Mouse (Mus musculus) intestine, embryonic 14.5 days (tissue): ENCODE results near the gene Rtkn2. TPM values are rescaled to one million over a fixed set of nuclear protein-coding genes. Genes with fewer than 3 reads are reported as not detected.

Source experiments
- ATAC-seq: fragments of 200-750 bp; cut with Nextera tagmentation; replicated peaks from 2 replicates; pipeline ENCODE4 v1.8.0; 2017; ENCODE audit warnings: low read depth, moderate number of reproducible peaks, moderate TSS enrichment, moderate library complexity; ENCODE audit not compliant: low FRiP score, low TSS enrichment
- DNase-seq: peaks from one replicate; pipeline ENCODE4 v3.0.0-alpha.2; 2018; ENCODE audit warnings: low spot score
- H3K27ac ChIP-seq: fragments of 300-500 bp; sonication (generic); 2 replicates; pipeline ENCODE4 v1.5.1; 2014; ENCODE audit warnings: low read depth, mild to moderate bottlenecking, control low read depth
- H3K27me3 ChIP-seq: fragments of 300-500 bp; sonication (generic); replicated peaks from 2 replicates; pipeline ENCODE4 v1.6.1; 2014; ENCODE audit warnings: low read length, control low read depth; ENCODE audit not compliant: control insufficient read depth, insufficient read depth
- H3K36me3 ChIP-seq: fragments of 300-500 bp; sonication (generic); 2 replicates; pipeline ENCODE4 v1.6.1; 2014; ENCODE audit warnings: low read length, control low read depth; ENCODE audit not compliant: control insufficient read depth, insufficient read depth
- H3K4me1 ChIP-seq: fragments of 300-500 bp; sonication (generic); replicated peaks from 2 replicates; pipeline ENCODE4 v1.6.1; 2014; ENCODE audit warnings: low read length, control low read depth, mixed read lengths; ENCODE audit not compliant: control insufficient read depth, insufficient read depth
- H3K4me2 ChIP-seq: fragments of 300-500 bp; sonication (generic); 2 replicates; pipeline ENCODE4 v1.6.1; 2014; ENCODE audit warnings: low read length
- H3K4me3 ChIP-seq: fragments of 300-500 bp; sonication (generic); 2 replicates; pipeline ENCODE4 v1.5.1; 2014; ENCODE audit warnings: low read depth, low read length, control low read depth, mixed read lengths
- H3K9ac ChIP-seq: fragments of 300-500 bp; sonication (generic); 2 replicates; pipeline ENCODE4 v1.6.1; 2014; ENCODE audit warnings: mild to moderate bottlenecking, low read length
- H3K9me3 ChIP-seq: fragments of 300-500 bp; sonication (generic); 2 replicates; pipeline ENCODE4 v1.6.1; 2016; ENCODE audit warnings: low read length, control low read depth; ENCODE audit not compliant: control insufficient read depth
- WGBS: fragments of 180-500 bp; shearing (Covaris S2); extraction: QIAGEN DNeasy Blood & Tissue Kit; methylation state at CpG from one replicate; pipeline ENCODE4 v1.1.7; 2014; 5-methylcytosine and 5-hydroxymethylcytosine counted together
- polyA plus RNA-seq: library from polyadenylated mRNA; unstranded; fragments of >200 nt; fragmentation: Nextera tagmentation; extraction: Ambion mirVana; gene quantifications from 2 replicates; pipeline ENCODE4 v1.2.1, GENCODE M21; 2014

Rtkn2 gene
- polyA plus RNA-seq, 1 experiment from 2014 or later, result 6.6 TPM

- no peak for ATAC-seq
- Histone ChIP-seq H3K27ac (no peak overlapping the region), H3K4me3 (no peak overlapping the region), H3K4me2 (no peak overlapping the region), H3K27me3 (no peaks in the 10 kb centered on the region), H3K4me1 (no peaks in the 10 kb centered on the region), H3K9me3 (peaks cover 3% of the 10 kb centered on the region; the same call in 1 of the 2 replicates), H3K36me3 (no peaks in the 10 kb centered on the region), H3K9ac (no peak overlapping the region)
- 90% methylated on average over 2 of the region's 2 CpGs for WGBS
- DNase-seq, result no peak
Measured at GRCm38 (mm10) chr10:68020755-68021154, 41.4 kb downstream of the Rtkn2 start.

- H3K9ac ChIP-seq, result no peak overlapping the region
- no peaks in the 10 kb centered on the region for H3K27me3 ChIP-seq
- H3K4me1 ChIP-seq, result no peaks in the 10 kb centered on the region
- H3K4me3 ChIP-seq, result no peak overlapping the region
- H3K36me3 ChIP-seq, result no peaks in the 10 kb centered on the region
- H3K27ac ChIP-seq, result no peak overlapping the region
- H3K4me2 ChIP-seq, result no peak overlapping the region
- DNase-seq (no peak), ATAC-seq (no peak)
- WGBS, result 83% methylated on average over 3 of the region's 3 CpGs
- H3K9me3 ChIP-seq, result no peaks in the 10 kb centered on the region
Measured at GRCm38 (mm10) chr10:68025660-68026059, 46.3 kb downstream of the Rtkn2 start.

DNA sequence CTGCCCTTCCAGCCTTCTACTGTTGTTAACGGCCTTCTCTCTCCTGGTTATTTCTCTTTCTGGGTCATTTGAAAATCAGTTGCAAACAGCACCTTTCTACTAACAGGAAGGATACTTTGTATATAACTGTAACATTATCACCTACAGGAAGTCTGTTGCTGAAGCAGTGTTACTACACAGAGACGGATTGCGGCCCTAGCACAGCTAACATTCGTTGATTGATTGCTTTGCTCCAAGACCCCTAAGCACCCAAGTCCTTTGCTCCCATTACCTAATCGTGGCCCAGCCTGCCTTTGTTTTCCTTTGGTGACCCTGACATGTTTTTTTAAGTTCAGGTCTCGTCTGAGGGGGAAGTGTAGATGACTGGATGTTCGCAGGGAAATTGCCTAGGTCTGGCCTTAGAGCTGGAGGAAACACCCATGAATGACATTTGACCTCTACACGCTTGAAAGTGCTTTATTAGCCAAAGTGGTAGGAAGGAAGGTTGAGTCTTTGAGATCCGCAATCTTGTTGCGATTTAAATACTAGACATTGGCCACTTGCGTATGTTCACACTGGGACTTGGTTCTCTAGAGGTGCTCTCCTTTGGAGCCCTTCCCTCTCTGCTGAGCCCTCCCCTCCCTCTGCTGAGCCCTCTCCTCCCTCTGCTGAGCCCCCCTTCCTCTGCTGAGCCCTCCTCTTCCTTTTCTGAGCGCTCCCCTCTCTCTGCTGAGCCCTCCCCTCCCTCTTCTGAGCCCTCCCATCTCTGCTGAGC, 49.1 kb downstream of the Rtkn2 start:
- no peak for ATAC-seq

GRCm38 (mm10) chr10:68029081-68029626, 49.8 kb downstream of the Rtkn2 start:
- no peaks in the 10 kb centered on the region; the same call in 1 of the 2 replicates for H3K36me3 ChIP-seq
- ATAC-seq (no peak), DNase-seq (no peak)
- H3K9ac ChIP-seq, result no peak overlapping the region
- no peaks in the 10 kb centered on the region for H3K4me1 ChIP-seq
- no peak overlapping the region for H3K27ac ChIP-seq
- no peaks in the 10 kb centered on the region for H3K27me3 ChIP-seq
- WGBS, result 82% methylated on average over 5 of the region's 5 CpGs
- H3K9me3 ChIP-seq, result no peaks in the 10 kb centered on the region
- H3K4me3 ChIP-seq, result no peak overlapping the region
- H3K4me2 ChIP-seq, result no peak overlapping the region

More for the DNA sequence above, 49.1 kb downstream of the Rtkn2 start:
- H3K27me3 ChIP-seq, result no peaks in the 10 kb centered on the region
- no peak overlapping the region for H3K9ac ChIP-seq
- 59% methylated on average over 12 of the region's 12 CpGs for WGBS
- no peak overlapping the region for H3K4me2 ChIP-seq
- no peaks in the 10 kb centered on the region for H3K9me3 ChIP-seq
- no peaks in the 10 kb centered on the region; the same call in 1 of the 2 replicates for H3K36me3 ChIP-seq
- H3K27ac ChIP-seq, result no peak overlapping the region
- no peak overlapping the region for H3K4me3 ChIP-seq
- no peak for DNase-seq
- H3K4me1 ChIP-seq, result no peaks in the 10 kb centered on the region

- ATAC-seq (no peak), DNase-seq (no peak)
- H3K36me3 ChIP-seq, result no peaks in the 10 kb centered on the region; the same call in 1 of the 2 replicates
- H3K4me3 ChIP-seq, result no peak overlapping the region
- H3K27me3 ChIP-seq, result no peaks in the 10 kb centered on the region
- H3K4me1 ChIP-seq, result no peaks in the 10 kb centered on the region
- H3K9me3 ChIP-seq, result no peaks in the 10 kb centered on the region
- no peak overlapping the region for H3K27ac ChIP-seq
- H3K9ac ChIP-seq, result no peak overlapping the region
- H3K4me2 ChIP-seq, result no peak overlapping the region
- 71% methylated on average over 6 of the region's 6 CpGs for whole genome bisulfite sequencing
Measured at GRCm38 (mm10) chr10:68030027-68030426, 50.7 kb downstream of the Rtkn2 start.

- DNase-seq (no peak), ATAC-seq (no peak)
- Histone ChIP-seq H3K9ac (no peak overlapping the region), H3K36me3 (peaks cover 4% of the 10 kb centered on the region; the same call in 1 of the 2 replicates), H3K27me3 (no peaks in the 10 kb centered on the region), H3K27ac (no peak overlapping the region), H3K4me1 (peaks cover 4% of the 10 kb centered on the region; the same call in 1 of the 2 replicates), H3K4me2 (no peak overlapping the region), H3K9me3 (no peaks in the 10 kb centered on the region), H3K4me3 (no peak overlapping the region)
- 90% methylated on average over 20 of the region's 20 CpGs for WGBS
Measured at GRCm38 (mm10) chr10:68035707-68036367, 56.5 kb downstream of the Rtkn2 start.

DNA sequence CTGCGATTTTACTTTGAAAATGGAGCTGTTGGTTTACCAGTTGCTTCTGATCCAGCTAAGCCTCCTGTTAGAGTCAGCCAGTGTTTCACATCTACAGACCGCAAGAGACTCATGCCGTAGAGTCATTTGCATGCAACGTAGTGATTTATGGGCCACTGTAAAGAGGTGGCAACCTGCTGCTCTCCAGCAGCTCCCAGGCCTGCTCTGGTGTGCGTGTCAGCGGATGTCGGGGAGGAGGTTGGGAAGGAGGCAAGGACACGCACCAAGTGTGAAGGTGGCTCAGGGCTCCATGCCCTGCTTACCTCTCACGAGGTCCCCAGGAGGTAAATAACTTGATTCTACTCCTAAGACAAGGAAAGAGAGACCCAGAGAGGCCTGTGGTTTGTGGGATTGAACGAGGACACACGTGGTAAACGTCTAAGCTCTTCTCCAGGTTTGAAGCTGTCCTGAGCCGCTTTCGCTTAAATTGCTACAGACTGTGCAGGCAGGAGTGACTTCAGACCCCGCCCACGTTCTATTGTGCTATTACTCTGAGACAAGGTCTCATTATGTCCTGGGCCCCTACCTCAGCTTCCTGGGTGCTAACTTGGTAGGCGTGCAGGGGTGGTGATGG, 57.1 kb downstream of the Rtkn2 start:
- Histone ChIP-seq H3K27ac (no peak overlapping the region), H3K4me2 (no peak overlapping the region), H3K4me3 (no peak overlapping the region), H3K36me3 (peaks cover 7% of the 10 kb centered on the region), H3K27me3 (no peaks in the 10 kb centered on the region), H3K9ac (no peak overlapping the region), H3K9me3 (no peaks in the 10 kb centered on the region), H3K4me1 (peaks cover 4% of the 10 kb centered on the region; the same call in 1 of the 2 replicates)
- WGBS, result 77% methylated on average over 17 of the region's 17 CpGs
- DNase-seq, result no peak
- ATAC-seq, result no peak

DNA sequence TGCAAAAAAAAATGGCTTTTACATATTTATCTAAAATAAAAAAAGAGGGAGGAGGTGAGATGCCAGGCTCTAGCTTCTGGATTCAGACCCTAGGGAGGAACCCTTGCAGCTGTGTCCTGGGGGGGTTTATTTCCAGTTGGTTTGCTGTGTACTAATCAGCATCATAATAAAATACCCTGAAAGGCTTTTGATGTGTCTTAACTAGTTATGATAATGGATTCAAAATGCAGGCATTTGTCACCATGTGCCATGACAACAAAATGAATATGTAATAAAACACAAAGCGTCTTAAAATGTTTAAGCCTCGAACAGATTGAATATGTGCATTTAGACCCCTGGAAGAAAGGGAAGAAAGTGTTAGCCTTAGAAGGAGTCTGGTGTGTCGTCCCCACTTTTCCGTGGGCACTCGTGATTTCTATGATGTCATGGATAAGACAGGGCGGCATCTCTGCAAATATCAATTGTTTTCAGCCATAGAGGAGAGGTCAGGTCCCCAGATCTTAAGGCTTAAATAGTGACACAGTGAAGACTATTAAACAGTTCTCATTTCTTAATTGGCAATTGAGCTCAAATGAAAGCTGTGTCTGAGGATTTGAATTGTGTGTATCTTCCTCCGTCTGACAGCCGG, 59.7 kb downstream of the Rtkn2 start:
- Histone ChIP-seq H3K9ac (no peak overlapping the region), H3K4me2 (no peak overlapping the region), H3K27ac (no peak overlapping the region), H3K4me3 (no peak overlapping the region), H3K4me1 (peaks cover 4% of the 10 kb centered on the region; the same call in 1 of the 2 replicates), H3K36me3 (peaks cover 11% of the 10 kb centered on the region), H3K9me3 (no peaks in the 10 kb centered on the region), H3K27me3 (no peaks in the 10 kb centered on the region)
- ATAC-seq (no peak), DNase-seq (no peak)
- WGBS, result 90% methylated on average over 8 of the region's 8 CpGs
